ENCODE assay signal across 13 mouse cellular contexts in genomic region chr7:137629540-137629939, GRCm38 (mm10).
DNase-seq lines count a peak whose midpoint lies in the region; ATAC-seq and TF ChIP-seq lines count a peak whose summit lies in the region.
"Had no signal": no experiment of that assay in that cellular context is flagged by ENCODE, and none has a peak within 500 bp of the region (broad histone marks: within the 10 kb centered on the region; RNA-seq: fewer than 3 reads in every experiment).

No protein-coding gene starts in this region.

- no peak overlapping the region for H3K4me3 ChIP-seq in layer of hippocampus, adult 2 months
- H3K4me3 ChIP-seq in stomach, postnatal 0 days (ENCODE audit: low read depth, low read length): no peak overlapping the region
- H3K4me3 ChIP-seq: gastrocnemius, adult 2 months; limb, embryonic 13.5 days; megakaryocyte, embryonic 14.5 days had no signal

- no peaks in the 10 kb centered on the region for H3K27me3 ChIP-seq in stomach, postnatal 0 days (ENCODE audit: control insufficient read depth, insufficient read depth, low read length)
- H3K27me3 ChIP-seq: limb, embryonic 13.5 days; megakaryocyte, embryonic 14.5 days had no signal

- no peaks in the 10 kb centered on the region for H3K36me3 ChIP-seq in stomach, postnatal 0 days (ENCODE audit: control insufficient read depth, insufficient read depth, low read length)
- H3K36me3 ChIP-seq: limb, embryonic 13.5 days had no signal

- no peak for ATAC-seq in stomach, postnatal 0 days (ENCODE audit: low FRiP score, low TSS enrichment)

- TF ChIP-seq EP300 in stomach, postnatal 0 days (optimal IDR thresholded peaks at IDR 0.05): no peak

- no peak overlapping the region for H3K9ac ChIP-seq in stomach, postnatal 0 days (ENCODE audit: low read length)
- H3K9ac ChIP-seq: limb, embryonic 13.5 days; lung, embryonic 14.5 days had no signal

- no peaks in the 10 kb centered on the region for H3K9me3 ChIP-seq in stomach, postnatal 0 days (ENCODE audit: control insufficient read depth, low read length)
- H3K9me3 ChIP-seq: limb, embryonic 13.5 days had no signal

- intact Hi-C loops in left cerebral cortex, postnatal 36 days (cut with DNase I): no loop called here

- no peak for TF ChIP-seq CTCF in layer of hippocampus, adult 2 months (conservative IDR thresholded peaks at IDR 0.05)
- no peak for TF ChIP-seq CTCF in stomach, postnatal 0 days (IDR thresholded peaks at IDR 0.05; ENCODE audit: low read depth)

- no peaks in the 10 kb centered on the region for H3K4me1 ChIP-seq in stomach, postnatal 0 days (replicated peaks; ENCODE audit: control insufficient read depth, insufficient read depth)
- H3K4me1 ChIP-seq: limb, embryonic 13.5 days; megakaryocyte, embryonic 14.5 days had no signal

- H3K27ac ChIP-seq in layer of hippocampus, adult 2 months: peak overlapping the region; percentile 28; the same call in 1 of the 2 replicates
- H3K27ac ChIP-seq in stomach, postnatal 0 days (replicated peaks): no peak overlapping the region
- H3K27ac ChIP-seq: gastrocnemius, adult 2 months; limb, embryonic 13.5 days had no signal

- WGBS in stomach, postnatal 0 days: 89% methylated on average over 5 of the region's 5 CpGs

- peak; percentile 69 for DNase-seq in brain, adult 2 months (ENCODE audit: low read depth, low spot score)
- peak; percentile 22 for DNase-seq in brain, embryonic 18.5 days (ENCODE audit: low read depth, low spot score)
- peak; percentile 52 to 61 for DNase-seq in layer of hippocampus, adult 2 months (ENCODE audit: low spot score in 2 of 2)
- peak; percentile 19 to 24 for DNase-seq in left cerebral cortex, postnatal 36 days (ENCODE audit: low spot score in 2 of 2)
- DNase-seq in thymus, adult 18-20 months: no peak
- DNase-seq in gastrocnemius, postnatal 10 days: no peak
- DNase-seq in stomach, postnatal 0 days (ENCODE audit: low spot score): no peak
- DNase-seq: embryo, embryonic 11 days; gastrocnemius, adult 2 months; kidney, postnatal 10 days; lung, embryonic 14.5 days had no signal

- no peak overlapping the region for H3K4me2 ChIP-seq in stomach, postnatal 0 days (replicated peaks; ENCODE audit: low read depth)
- H3K4me2 ChIP-seq: limb, embryonic 13.5 days; lung, embryonic 14.5 days had no signal

Comparison
In these comparisons a context has a peak if more than half of its experiments do, and no peak if none do; other contexts are left out.
1. DNase-seq: peak in brain, adult 2 months (single experiment), brain, embryonic 18.5 days (single experiment), layer of hippocampus, adult 2 months (2 of 2) and left cerebral cortex, postnatal 36 days (2 of 2); none in thymus, adult 18-20 months (0 of 2), gastrocnemius, postnatal 10 days (single experiment) and stomach, postnatal 0 days (single experiment).